In genomic region chr5:24512271-24512670, GRCm38 (mm10) we compare ENCODE assay signal across 10 mouse cellular contexts. TPM values are rescaled to one million over a fixed set of nuclear protein-coding genes. Genes with fewer than 3 reads are reported as not detected.
A peak's percentile ranks its signal among the peaks of the same experiment; 100 is the strongest.
DNase-seq lines count a peak whose midpoint lies in the region; ATAC-seq and TF ChIP-seq lines count a peak whose summit lies in the region.
"Had no signal": no experiment of that assay in that cellular context is flagged by ENCODE, and none has a peak within 500 bp of the region (broad histone marks: within the 10 kb centered on the region; RNA-seq: fewer than 3 reads in every experiment).

No protein-coding gene starts in this region.

- no peak overlapping the region for H3K27ac ChIP-seq in liver, adult 2 months (replicated peaks; ENCODE audit: insufficient read depth, low read depth, low read length)
- H3K27ac ChIP-seq in liver, embryonic 12.5 days: no peak overlapping the region
- H3K27ac ChIP-seq in heart, embryonic 10.5 days: no peak overlapping the region
- H3K27ac ChIP-seq in midbrain, embryonic 13.5 days: no peak overlapping the region
- H3K27ac ChIP-seq: liver, embryonic 15.5 days had no signal

- H3K4me1 ChIP-seq in liver, adult 2 months (ENCODE audit: control insufficient read depth, insufficient read depth, low read length): no peaks in the 10 kb centered on the region
- H3K4me1 ChIP-seq in liver, embryonic 12.5 days: no peaks in the 10 kb centered on the region
- peaks cover 19% of the 10 kb centered on the region for H3K4me1 ChIP-seq in heart, embryonic 10.5 days
- no peaks in the 10 kb centered on the region for H3K4me1 ChIP-seq in midbrain, embryonic 13.5 days (replicated peaks)
- H3K4me1 ChIP-seq: liver, embryonic 15.5 days had no signal

- TF ChIP-seq POLR2A in liver, adult 2 months (IDR thresholded peaks at IDR 0.05; ENCODE audit: extremely low read depth, insufficient read depth, low read length): no peak

- H3K9me3 ChIP-seq in liver, embryonic 12.5 days (replicated peaks): no peaks in the 10 kb centered on the region
- peaks cover 2% of the 10 kb centered on the region; the same call in 1 of the 2 replicates for H3K9me3 ChIP-seq in heart, embryonic 10.5 days
- H3K9me3 ChIP-seq in midbrain, embryonic 13.5 days: no peaks in the 10 kb centered on the region
- H3K9me3 ChIP-seq: liver, embryonic 15.5 days had no signal

- 0 out of 2 replicates have a peak, but pooled peaks cover 2% of the 10 kb centered on the region for H3K27me3 ChIP-seq in liver, adult 2 months (ENCODE audit: control insufficient read depth, insufficient read depth, low read length)
- H3K27me3 ChIP-seq in liver, embryonic 12.5 days (replicated peaks): peaks cover 43% of the 10 kb centered on the region
- H3K27me3 ChIP-seq in heart, embryonic 10.5 days (ENCODE audit: insufficient read depth, poor library complexity, severe bottlenecking): peaks cover 25% of the 10 kb centered on the region
- H3K27me3 ChIP-seq in midbrain, embryonic 13.5 days: peaks cover 2% of the 10 kb centered on the region; the same call in 1 of the 2 replicates

- no peak overlapping the region for H3K4me2 ChIP-seq in liver, embryonic 12.5 days
- no peak overlapping the region for H3K4me2 ChIP-seq in midbrain, embryonic 13.5 days (replicated peaks)
- H3K4me2 ChIP-seq: liver, embryonic 15.5 days had no signal

- DNase-seq in liver, adult 2 months (ENCODE audit: extremely low read depth, low read depth, low spot score): peak; percentile 22
- peak; percentile 85 for DNase-seq in heart, embryonic 10.5 days (ENCODE audit: low spot score)
- DNase-seq in kidney, postnatal 10 days: peak; percentile 75
- peak; percentile 48 for DNase-seq in testis, postnatal 14 days (ENCODE audit: low spot score)
- no peak for DNase-seq in thymus, postnatal 10 days (ENCODE audit: low spot score in 2 of 2)
- DNase-seq: cerebellum, postnatal 14 days had no signal

- no peak for TF ChIP-seq CTCF in liver, adult 2 months (IDR thresholded peaks at IDR 0.05; ENCODE audit: low read depth, low read length)

- 25% methylated on average over 8 of the region's 8 CpGs for WGBS in liver, adult 2 months
- WGBS in liver, embryonic 12.5 days (ENCODE audit: insufficient replicate concordance): 47% methylated on average over 8 of the region's 8 CpGs
- 40% methylated on average over 8 of the region's 8 CpGs for WGBS in heart, embryonic 10.5 days
- WGBS in midbrain, embryonic 13.5 days: 60% methylated on average over 8 of the region's 8 CpGs

- H3K4me3 ChIP-seq in liver, adult 2 months (ENCODE audit: insufficient read depth, low read depth, low read length): no peak overlapping the region
- no peak overlapping the region for H3K4me3 ChIP-seq in liver, embryonic 12.5 days
- H3K4me3 ChIP-seq in heart, embryonic 10.5 days: no peak overlapping the region
- no peak overlapping the region for H3K4me3 ChIP-seq in midbrain, embryonic 13.5 days (replicated peaks)
- H3K4me3 ChIP-seq: liver, embryonic 15.5 days had no signal

- no peaks in the 10 kb centered on the region for H3K36me3 ChIP-seq in liver, adult 2 months (ENCODE audit: control insufficient read depth, insufficient read depth, low read length)
- H3K36me3 ChIP-seq in liver, embryonic 12.5 days: no peaks in the 10 kb centered on the region
- H3K36me3 ChIP-seq in heart, embryonic 10.5 days: no peaks in the 10 kb centered on the region
- no peaks in the 10 kb centered on the region for H3K36me3 ChIP-seq in midbrain, embryonic 13.5 days
- H3K36me3 ChIP-seq: liver, embryonic 15.5 days had no signal

- no peaks in the 10 kb centered on the region for H3K79me2 ChIP-seq in liver, adult 2 months (ENCODE audit: control insufficient read depth, insufficient read depth, low read length)

- ATAC-seq in liver, embryonic 12.5 days: no peak
- no peak for ATAC-seq in megakaryocyte-erythroid progenitor cell, adult 5-6 weeks (replicated peaks; ENCODE audit: low FRiP score, low TSS enrichment, poor library complexity, severe bottlenecking)
- ATAC-seq in midbrain, embryonic 13.5 days: no peak

- H3K9ac ChIP-seq in liver, adult 2 months (ENCODE audit: low read depth, low read length): no peak overlapping the region
- no peak overlapping the region for H3K9ac ChIP-seq in liver, embryonic 12.5 days
- H3K9ac ChIP-seq in midbrain, embryonic 13.5 days (replicated peaks): no peak overlapping the region
- H3K9ac ChIP-seq: liver, embryonic 15.5 days had no signal

RNA-seq across cellular contexts. Expression of gene Gbx1, which starts 14.7 kb away (rescaled TPM):
- total RNA-seq in liver, adult 2 months (2014; rRNA removed): not detected in 2 replicates
- 0.02 TPM in 1 of 2 replicates, not detected in the other for polyA plus RNA-seq in liver, adult 2 months (2012; rRNA removed)
- polyA plus RNA-seq in liver, embryonic 12.5 days (2016; fragmentation: Nextera tagmentation; extraction: Ambion mirVana): not detected in 2 replicates
- polyA plus RNA-seq in heart, embryonic 10.5 days (2016; fragmentation: Nextera tagmentation; extraction: Ambion mirVana): 0.06 TPM in 1 of 2 replicates, not detected in the other
- not detected in 2 replicates for total RNA-seq in megakaryocyte-erythroid progenitor cell, adult 5-6 weeks (2014; fragmentation: Nextera tagmentation)
- total RNA-seq in megakaryocyte-erythroid progenitor cell, adult 5-6 weeks (2017): not detected in 2 replicates
- 0.17 and 0.20 TPM in 2 replicates for polyA plus RNA-seq in midbrain, embryonic 13.5 days (2015; fragmentation: Nextera tagmentation; extraction: Ambion mirVana)
- polyA plus RNA-seq: liver, embryonic 15.5 days had no signal

RNA-seq across cellular contexts. Expression of gene Asb10, which starts 28.5 kb away (rescaled TPM):
- 0.13 TPM in 1 of 2 replicates, not detected in the other for total RNA-seq in liver, adult 2 months (2014; rRNA removed)
- 0.06 and 0.10 TPM in 2 replicates for polyA plus RNA-seq in liver, adult 2 months (2012; rRNA removed)
- polyA plus RNA-seq in liver, embryonic 12.5 days (2016; fragmentation: Nextera tagmentation; extraction: Ambion mirVana): 0.11 TPM in 1 of 2 replicates, not detected in the other
- polyA plus RNA-seq in heart, embryonic 10.5 days (2016; fragmentation: Nextera tagmentation; extraction: Ambion mirVana): 1.6 and 3.3 TPM in 2 replicates
- total RNA-seq in megakaryocyte-erythroid progenitor cell, adult 5-6 weeks (2014; fragmentation: Nextera tagmentation): not detected in 2 replicates
- not detected in 2 replicates for total RNA-seq in megakaryocyte-erythroid progenitor cell, adult 5-6 weeks (2017)
- polyA plus RNA-seq in midbrain, embryonic 13.5 days (2015; fragmentation: Nextera tagmentation; extraction: Ambion mirVana): 0.17 TPM in 1 of 2 replicates, not detected in the other

RNA-seq across cellular contexts. Expression of gene 4931409K22Rik, which starts 44.3 kb away (rescaled TPM):
- total RNA-seq in liver, adult 2 months (2014; rRNA removed): not detected in 2 replicates
- not detected in 2 replicates for polyA plus RNA-seq in liver, adult 2 months (2012; rRNA removed)
- 0.05 TPM in 1 of 2 replicates, not detected in the other for polyA plus RNA-seq in liver, embryonic 12.5 days (2016; fragmentation: Nextera tagmentation; extraction: Ambion mirVana)
- polyA plus RNA-seq in heart, embryonic 10.5 days (2016; fragmentation: Nextera tagmentation; extraction: Ambion mirVana): 0.06 and 0.09 TPM in 2 replicates
- not detected in 2 replicates for total RNA-seq in megakaryocyte-erythroid progenitor cell, adult 5-6 weeks (2014; fragmentation: Nextera tagmentation)
- total RNA-seq in megakaryocyte-erythroid progenitor cell, adult 5-6 weeks (2017): not detected in 2 replicates
- polyA plus RNA-seq in midbrain, embryonic 13.5 days (2015; fragmentation: Nextera tagmentation; extraction: Ambion mirVana): 0.07 and 0.08 TPM in 2 replicates
- polyA plus RNA-seq: liver, embryonic 15.5 days had no signal

Comparison
In these comparisons a context has a peak if more than half of its experiments do, and no peak if none do; other contexts are left out.
1. DNase-seq: peak in liver, adult 2 months (single experiment), heart, embryonic 10.5 days (single experiment), kidney, postnatal 10 days (single experiment) and testis, postnatal 14 days (single experiment); none in thymus, postnatal 10 days (0 of 2).